Mouse (Mus musculus) kidney, adult 9 months (tissue): Measurements from ENCODE around the gene Wfikkn1.

ENCODE experiments used
- DNase-seq: peaks from one replicate; pipeline ENCODE4 v3.0.0; 2022

Wfikkn1 gene

DNA sequence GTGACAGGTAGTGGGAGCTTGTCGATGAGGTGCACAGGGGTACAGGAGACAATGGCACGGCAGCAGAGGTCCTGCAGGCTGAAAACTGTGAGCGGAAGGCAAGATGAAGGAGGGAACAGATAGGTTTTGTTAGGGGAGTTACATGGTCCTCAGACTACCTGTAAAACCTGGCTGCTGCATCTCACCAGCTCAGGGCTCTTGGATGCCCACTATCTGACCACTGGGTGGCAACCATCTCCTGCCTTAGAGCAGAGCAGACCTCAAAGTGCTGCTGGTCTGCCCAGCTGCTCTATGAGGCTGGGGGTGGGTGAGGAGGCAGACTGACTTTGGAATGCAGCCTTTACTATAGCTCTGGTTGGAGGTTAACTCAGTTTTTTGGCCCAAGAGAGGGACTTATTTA is 3.2 kb upstream of the Wfikkn1 start:
- no peak for DNase-seq

DNA sequence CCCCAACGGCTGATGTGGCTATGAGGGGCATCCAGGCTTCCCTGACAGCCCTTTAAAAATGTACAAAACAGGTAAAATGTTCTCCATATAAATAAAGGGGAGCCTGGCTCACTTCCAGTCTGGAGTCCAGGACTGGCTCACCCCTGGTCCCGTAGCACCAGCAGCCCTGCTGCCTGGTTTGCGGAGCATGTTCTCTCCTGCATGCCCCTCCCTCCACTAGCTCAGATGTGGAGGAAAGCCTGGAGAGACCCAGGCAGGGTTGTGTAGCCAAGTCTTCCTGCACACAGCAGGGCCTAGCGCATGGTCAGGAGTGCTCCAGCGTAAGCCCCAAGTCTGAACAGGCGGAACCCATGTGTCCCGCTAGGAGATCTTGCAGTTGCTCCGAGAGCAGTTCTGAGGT is 2.6 kb upstream of the Wfikkn1 start:
- no peak for DNase-seq

DNA sequence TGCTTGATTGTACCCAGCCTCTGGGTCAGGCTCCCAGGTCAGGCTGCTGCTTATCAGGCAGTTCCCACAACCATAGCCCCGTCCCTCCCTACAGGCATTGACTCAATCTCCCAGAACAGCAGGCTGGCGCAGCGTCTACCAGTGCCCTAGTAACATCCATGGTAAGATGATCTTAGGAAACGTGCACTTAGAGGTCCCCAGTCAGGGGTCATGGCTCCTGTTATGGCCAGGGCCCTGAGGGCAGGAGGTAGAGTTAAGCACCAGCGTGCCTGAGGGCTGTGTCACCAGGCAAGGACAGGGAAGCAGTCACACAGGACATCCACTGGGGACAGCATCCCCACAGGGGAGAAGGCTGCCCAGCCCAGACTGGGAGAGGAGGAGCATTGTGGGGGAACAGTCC is 1.6 kb upstream of the Wfikkn1 start:
- DNase-seq, result peak; percentile 18

DNA sequence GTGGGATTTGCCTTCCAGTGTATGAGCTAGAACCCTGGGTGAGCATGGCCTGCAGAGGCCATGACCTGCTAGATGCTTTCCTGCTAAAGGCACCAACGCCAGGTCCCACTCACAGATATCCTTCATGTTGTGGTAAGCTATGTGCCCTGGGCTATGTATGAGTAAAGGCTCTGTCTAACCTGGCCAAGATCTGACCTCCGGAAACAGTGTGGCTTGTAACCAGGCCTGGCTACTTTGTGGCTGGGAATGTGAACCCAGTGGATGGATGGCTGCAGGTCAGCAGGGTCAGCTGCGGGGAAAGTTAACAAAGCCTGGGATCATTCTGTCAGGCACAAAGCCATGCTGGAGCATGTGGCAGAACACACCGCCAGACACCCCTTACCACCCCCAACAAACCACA is 1.0 kb upstream of the Wfikkn1 start:
- DNase-seq, result peak; percentile 27

DNA sequence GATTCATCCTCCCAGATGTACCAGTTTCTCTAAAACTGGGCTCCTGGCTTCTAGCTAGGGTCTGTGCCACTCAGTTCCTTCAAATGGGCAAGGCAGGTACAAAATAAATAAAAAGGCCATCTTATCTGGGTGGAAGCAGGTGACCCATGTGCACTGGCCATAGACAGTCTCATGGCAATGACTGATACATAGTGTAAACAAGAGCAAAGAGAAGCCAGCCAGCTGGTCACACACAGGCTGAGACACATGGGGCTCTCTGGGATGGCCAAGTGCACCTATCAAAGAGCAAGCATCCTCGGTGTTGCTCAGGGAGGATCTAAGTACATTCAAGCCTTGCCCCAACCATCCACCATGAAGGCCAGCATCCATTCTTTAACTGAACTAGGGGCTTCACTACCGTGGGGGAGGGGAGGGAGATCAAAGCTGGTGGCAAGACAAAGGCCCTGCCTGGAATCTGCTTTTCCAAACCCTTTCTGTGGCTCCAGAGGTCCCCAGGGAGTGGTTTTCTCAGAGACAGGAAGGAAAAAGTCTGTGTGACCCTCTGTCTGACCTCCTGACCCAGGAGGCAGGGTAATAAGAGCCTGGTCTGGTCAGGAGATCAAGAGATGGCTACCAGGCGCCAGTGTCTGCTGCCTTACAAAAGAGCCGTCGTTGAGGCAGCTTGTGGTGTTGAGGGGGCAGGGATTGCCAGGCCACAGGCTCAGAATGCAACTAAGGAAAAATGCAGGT is 419 bp upstream of the Wfikkn1 start:
- peak; percentile 53 for DNase-seq

DNA sequence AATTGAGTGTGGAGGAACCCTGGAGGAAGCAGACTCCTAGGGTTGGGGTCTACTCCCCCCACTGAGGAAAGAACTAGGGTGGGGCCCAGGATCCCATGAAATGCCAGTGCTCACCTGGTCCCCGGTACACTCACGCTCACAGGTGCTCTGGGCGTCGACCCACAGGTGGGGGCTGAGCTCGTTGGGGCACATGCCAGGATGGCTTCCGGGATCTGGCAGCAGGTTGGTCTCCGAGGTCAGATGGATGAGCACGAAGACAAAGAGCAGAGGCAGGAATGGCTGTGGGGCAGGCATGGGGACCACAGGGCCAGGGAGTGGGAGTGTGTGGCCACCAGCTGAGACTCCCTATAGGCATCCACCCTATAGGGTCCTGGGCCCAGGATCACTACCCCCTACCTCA is 908 bp downstream of the Wfikkn1 start:
- peak; percentile 24 for DNase-seq

DNA sequence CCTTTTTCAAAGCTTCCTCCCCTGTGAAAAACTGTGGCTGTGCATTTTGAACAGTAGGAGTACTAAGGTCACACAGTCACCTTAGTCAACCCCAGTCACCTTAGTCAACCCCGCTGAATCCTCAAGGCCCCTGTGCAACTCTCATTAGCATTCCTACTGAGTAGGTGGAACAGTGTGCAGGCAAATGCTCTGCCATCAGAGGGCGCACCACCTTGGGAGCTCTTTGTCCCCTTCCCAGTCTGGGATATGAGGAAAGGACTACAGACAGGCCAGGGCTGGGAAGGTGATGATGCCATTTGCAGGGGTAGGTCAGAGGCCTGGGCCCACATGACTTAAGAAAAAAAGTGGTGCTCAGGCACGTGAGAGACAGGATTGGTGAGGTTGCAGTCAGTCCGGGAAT is 1.4 kb downstream of the Wfikkn1 start:
- peak; percentile 91 for DNase-seq

DNA sequence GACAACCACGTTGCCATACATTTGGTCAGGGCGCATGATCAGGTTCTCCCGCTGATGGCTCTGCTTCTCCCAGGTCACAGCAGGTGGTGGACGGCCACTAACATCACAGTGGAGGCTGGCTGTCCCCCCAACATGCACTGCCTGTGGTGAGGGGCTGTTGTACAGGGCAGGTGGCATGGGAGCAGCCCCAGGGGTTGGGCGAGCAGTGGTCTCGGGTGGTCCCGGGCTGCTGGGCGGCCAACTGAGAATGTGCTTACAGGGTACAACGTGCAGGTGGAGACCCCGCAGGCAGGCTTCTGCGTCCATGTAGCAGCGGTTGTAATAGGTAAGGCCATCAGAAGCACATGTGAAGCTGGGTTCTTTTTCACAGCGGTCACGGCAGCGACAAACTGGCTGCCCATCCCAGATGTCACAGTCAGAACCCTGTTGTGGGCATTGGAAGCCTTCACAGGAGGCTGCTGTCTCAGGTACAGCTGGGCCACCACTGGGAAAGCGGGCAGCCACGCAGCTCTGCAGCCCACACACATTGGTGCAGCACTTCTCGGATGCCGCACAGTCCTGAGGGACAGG is 2.0 kb downstream of the Wfikkn1 start:
- peak; percentile 20 for DNase-seq

DNA sequence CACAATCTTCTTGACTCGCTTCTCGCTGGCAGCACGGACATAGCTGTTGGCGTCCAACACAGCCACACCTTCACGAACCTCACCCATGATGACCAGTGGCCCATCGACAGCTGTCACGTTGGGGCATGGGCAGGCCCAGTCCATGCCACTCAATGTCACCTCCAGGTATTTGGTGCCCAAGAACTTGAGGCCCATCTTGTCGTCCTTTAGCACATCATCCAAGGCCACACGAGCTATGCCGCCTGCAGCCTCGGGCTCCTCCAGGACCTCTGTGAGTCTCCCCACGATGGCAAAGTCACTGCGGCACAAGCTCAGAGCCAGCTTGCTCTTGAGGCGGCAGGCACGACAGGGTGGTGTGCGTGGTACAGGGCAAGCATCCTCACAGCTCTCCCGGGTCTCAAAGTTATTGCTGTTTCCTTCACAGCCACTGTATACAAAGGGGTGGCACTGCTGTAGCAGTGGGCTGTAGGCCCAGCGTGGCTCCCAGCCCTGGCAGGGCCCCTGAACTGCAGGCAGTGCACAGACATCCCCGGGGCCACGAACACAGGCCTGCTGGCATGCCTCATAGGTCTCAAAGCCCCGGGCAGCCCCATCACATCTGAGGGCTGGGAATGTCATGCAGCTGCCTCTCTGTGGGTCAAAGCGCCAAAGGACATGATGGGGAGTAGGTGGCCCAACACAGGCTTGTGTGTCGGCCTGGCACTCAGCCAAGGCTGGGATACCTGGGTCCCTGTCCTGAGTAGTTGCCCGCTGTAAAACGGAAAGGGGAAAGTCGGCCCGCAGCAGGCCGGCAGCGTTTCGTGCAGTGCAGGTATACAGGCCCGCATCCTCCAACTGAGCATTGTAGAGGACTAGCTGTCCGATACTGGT is 2.7 kb downstream of the Wfikkn1 start:
- peak; percentile 28 for DNase-seq

DNA sequence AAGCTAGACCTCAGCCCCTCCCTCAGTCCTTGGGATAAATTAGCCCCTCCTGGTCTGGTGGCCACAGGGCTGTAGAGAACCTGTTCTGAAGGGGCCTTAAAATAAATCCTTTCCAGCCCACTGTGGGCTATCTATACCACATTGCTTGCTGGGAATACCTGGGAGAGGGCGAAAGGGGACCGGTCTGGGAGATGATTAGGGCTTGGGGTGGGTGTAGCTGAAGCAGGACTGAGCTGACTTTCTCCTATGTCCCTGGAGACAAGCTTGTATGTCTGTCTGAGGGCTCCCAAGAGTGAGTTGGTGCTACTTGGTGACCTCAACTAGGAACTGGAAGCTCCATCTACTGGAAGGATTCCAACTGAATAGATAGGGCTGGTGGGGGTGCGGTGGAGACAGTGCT is 3.6 kb downstream of the Wfikkn1 start:
- DNase-seq, result peak; percentile 17

DNA sequence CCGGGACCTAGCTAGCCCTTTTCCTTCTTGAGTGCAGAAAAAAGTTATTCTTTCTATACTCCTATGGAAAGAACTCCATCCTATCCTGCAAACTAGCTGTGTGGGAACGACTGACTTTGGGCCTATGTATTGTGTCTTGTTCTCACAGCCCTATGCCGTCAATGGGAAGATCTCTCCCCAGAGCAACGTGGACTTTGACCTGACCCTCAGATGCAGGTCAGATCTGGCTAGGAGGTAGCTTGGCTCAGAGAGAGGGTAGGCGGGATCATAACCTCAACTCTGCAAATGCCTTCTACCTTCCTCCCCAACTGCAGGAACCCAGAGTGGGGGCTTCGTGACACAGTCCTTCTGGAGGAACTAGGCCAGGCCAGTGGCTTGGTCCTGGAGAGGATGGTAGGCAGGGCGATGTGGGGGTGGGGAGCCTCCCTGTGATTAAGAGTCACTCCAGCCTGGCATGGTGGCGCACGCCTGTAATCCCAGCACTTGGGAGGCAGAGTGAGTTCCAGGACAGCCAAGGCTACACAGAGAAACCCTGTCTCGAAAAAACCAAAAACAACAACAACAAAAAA is 4.2 kb downstream of the Wfikkn1 start:
- peak; percentile 90 for DNase-seq

DNA sequence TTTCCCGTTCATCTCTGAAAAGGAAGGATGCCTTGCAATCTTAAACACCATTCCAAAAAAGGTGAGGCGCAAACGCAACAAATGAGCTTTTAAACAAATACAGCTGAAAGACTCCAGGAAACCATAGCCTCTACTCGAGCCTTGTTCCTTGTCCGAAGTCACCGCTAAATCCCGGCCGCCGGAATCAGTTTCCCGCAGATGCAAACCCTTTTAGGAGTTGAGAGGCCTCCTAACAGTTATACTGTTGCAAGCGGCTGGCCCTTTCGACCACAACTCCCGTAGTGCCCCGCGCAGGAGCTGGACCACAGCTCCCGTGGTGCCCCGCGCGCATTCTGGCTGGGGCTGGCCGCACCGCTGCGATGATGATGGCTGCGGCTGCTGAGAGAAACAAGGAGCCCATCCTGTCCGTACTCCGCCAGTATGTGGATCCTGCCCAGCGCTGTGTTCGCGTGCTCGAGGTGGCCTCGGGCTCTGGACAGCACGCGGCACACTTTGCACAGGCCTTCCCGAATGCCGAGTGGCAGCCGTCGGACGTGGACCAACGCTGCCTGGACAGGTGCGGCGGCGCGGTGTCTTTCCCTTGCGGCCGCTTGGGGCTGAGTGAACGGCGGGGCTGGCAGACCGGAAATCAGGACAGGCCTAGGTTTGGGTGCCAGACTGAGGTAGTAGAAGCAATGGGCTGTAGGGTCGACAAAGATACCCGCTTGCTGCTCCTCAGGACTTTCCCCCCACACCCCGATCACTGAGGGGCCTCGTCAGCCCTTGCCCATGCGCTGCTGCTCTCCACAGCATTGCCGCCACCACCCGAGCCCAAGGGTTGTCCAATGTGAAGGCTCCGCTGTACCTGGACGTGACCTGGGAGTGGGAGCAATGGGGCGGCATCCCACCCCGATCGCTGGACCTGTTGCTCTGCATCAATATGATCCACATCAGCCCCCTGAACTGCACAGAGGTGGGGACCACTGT is 5.2 kb downstream of the Wfikkn1 start:
- DNase-seq, result peak; percentile 92

DNA sequence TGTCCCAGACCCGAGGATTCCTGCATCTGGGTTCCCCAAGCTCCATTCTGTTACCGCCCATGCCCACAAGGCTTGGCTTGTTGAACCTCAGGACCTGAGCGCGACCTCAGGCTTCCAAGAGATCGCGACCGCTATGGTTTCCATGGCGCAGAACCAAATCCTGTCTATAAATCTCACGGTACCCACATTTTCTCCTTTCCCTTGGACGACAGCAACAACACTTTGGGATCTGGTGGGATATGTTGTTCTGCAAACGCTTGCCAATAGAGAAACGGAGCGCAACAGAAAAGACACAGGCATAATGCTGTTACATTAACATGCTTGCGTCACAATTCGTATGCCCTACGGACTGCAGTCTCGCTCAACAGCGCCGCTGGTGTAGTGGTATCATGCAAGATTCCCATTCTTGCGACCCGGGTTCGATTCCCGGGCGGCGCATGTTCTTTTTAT is 5.9 kb downstream of the Wfikkn1 start, which contains the start of gene Mettl26:
TSS of gene Mettl26 (plus strand) at position 354 of the 450 bp plus-strand sequence.
- peak; percentile 94 for DNase-seq

DNA sequence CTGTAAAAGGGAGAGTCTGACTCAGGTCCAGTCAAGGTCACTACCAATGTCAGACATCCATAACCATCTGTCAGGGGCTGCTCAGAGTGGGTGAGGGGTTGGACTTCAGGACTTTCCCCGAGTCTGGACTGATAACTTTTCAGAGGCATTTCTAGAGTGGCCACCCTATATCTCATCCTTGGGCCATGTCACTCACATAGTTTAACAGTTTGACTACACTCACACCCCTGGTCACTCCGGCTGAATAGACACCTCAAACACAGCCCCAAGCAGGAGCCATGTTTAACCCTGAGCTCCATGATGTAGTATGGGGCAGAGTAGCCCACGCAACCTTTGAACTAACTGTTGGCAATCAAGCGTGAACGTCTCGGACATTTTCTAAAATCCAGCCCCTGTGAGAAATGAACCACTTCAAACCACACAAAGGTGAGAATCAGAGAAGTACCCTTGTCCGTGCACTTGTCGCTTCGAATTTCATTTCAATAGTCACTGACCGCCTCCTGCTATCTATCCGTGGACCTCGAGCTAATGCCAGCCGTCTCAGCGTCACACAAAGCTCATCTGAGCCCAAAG is 6.4 kb downstream of the Wfikkn1 start:
- peak; percentile 81 for DNase-seq

DNA sequence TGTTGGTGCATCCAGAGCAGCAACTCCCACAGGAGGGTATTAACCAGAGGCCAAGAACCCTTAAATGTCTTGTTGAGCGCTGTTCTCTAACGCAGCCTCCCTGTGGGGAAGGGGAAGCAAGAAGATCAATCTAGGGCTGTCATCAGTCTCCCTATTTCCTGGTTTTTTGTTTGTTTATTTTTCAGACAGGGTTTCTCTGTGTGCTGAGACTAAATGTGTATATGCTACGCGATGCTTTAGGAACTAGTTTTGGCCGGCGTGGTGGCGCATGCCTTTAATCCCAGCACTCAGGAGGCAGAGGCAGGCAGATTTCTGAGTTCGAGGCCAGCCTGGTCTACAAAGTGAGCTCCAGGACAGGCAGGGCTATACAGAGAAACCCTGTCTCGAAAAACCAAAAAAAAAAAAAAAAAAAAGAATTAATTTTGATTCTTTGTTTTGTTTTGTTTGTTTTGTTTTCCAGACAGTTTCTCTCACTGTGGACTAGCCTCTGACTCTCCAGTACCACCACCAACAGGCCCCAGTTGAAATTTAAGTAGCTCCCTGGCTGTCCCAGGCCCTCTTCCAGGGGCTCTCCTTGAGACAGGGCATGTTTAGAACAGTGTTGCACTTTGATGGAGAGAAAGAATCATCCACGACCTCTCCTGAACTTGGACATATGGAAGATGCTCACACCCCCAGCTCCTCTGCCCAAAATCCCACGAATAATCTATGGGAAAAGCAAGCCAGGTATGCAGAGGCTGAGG is 7.1 kb downstream of the Wfikkn1 start:
- no peak for DNase-seq

DNA sequence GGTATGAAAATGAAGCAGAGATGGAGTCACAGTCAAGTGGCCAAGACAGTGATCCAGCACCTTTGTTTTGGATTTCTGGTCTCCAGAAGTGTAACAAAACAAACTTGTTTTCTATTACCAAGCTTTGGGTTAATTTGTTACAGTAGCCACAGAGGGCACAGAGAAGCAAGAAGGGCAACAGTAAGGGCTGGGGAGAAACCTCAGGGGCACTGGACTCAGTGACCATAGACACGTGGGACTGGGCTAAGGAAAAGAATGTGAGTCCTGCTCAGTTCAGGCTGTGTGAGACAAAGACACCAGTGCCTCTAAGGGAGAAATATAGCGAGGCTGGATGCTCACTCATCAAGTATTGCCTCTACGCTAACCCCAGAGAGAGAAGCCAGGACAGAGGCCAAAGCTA is 8.0 kb downstream of the Wfikkn1 start:
- DNase-seq, result peak; percentile 86

DNA sequence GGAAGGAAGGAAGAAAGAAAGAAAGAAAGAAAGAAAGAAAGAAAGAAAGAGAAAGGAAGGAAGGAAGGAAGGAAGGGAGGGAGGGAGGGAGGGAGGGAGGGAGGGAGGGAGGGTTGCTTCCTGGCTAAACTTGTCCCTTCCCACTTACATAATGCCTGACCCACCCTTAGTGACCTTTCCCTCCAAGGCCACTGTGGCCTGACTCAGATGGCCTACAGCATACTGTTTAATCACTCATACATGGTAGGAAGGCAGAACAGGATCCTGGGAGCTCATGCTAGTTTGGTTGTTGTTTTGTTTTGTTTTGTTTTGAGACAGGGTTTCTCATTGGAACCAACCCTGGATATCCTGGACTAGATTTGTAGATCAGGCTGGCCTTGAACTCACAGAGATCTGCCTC is 9.1 kb downstream of the Wfikkn1 start:
- DNase-seq, result peak; percentile 69

DNA sequence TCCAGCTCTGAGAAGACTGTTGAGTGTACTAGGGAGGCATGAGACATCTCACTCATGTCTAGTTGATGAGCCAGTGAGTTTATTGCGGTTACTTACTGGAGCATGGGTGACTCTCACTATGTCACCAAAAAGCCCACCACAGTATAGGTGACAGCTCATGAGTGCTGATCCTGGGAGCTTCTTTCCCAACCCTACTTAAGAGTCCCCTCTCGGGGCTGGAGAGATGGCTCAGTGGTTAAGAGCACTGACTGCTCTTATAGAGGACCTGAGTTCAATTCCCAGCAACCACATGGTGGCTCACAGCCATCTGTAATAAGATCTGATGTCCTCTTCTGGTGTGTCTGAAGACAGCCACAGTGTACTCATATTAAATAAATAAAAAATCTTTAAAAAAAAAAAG is 10.7 kb downstream of the Wfikkn1 start:
- DNase-seq, result no peak

DNA sequence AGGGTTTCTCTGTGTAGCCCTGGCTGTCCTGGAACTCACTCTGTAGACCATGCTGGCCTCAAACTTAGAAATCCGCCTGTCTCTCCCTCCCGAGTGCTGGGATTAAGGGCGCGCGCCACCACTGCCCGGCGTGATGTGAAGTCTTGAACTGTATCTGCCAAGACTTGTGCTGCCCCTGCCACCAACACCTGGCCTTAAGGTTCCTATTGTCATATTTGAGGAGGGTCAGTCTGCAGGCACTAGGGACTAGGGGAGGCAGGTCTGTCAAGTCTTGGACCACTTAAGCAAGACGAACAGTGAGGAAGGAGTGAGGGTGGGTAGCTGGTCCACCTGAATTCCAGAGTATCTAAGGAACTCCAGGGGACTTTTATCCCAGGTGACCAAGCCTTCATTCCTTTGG is 11.2 kb downstream of the Wfikkn1 start:
- peak; percentile 21 for DNase-seq

DNA sequence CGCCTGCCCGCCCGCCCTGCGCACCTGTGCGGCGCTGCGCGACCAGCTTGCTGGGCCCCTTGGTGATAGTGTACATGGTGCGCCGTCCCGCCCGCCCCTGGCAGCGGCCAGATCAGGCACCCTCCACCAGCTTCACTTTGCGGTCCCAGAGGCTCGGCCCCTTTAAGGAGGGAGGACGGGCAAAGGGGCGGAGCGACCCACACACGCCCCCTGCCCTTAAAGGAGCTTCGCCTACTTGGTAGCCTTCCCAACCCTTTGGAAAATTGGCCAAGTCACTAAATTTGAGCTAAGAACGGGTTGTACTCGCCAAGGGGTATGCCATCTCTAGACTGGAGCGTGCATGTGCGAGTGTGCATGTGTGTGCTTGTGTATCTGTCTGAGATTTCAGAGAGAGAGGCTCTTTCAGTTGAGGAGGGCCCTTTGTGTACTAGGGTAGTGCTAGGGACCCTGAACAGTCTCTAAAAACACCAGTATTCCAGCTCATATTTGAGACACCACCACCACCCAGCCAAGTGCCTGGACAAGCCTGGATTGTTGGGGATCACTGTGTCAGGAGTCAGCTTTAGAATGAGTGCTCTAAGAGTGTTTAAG is 12.0 kb downstream of the Wfikkn1 start, which contains the start of gene Mcrip2:
TSS of gene Mcrip2 (minus strand) at position 164 of the 591 bp plus-strand sequence.
- DNase-seq, result peak; percentile 94
